Mouse (Mus musculus): Measurements from ENCODE around the gene Rpp25l.

GRCm38 (mm10) chr4:41731052-41731765 is 17.9 kb upstream of the Rpp25l start, which contains the start of gene Arid3c:
- no peak for TF ChIP-seq CTCF (IDR thresholded peaks at IDR 0.05; ENCODE audit: control insufficient read depth, insufficient read depth, insufficient read length)
- no peak for TF ChIP-seq USF1 (IDR thresholded peaks at IDR 0.05; ENCODE audit: low read depth)
- no peak for TF ChIP-seq MAX (IDR thresholded peaks at IDR 0.05)
- TF ChIP-seq CEBPB (IDR thresholded peaks at IDR 0.05; ENCODE audit: low read depth), result no peak
- TF ChIP-seq FOSL1 (IDR thresholded peaks at IDR 0.05; ENCODE audit: insufficient read depth, low read length, poor library complexity, severe bottlenecking), result no peak

Measured in C2C12 (cell line).